Mouse (Mus musculus) stomach, postnatal 0 days (tissue): Measurements from ENCODE around the gene Eef2k.

Experiments
- CTCF ChIP-seq: IDR thresholded peaks from 2 replicates; pipeline ENCODE4 v1.5.1; 2016; ENCODE audit warnings: antibody characterized with exemption, low read depth, mild to moderate bottlenecking, moderate library complexity
- EP300 ChIP-seq: optimal IDR thresholded peaks from 2 replicates; pipeline ENCODE3; 2016; ENCODE audit warnings: antibody characterized with exemption

- TF ChIP-seq EP300 (no peak), CTCF (no peak)
Observed at GRCm38 (mm10) chr7:120796369-120796768, 46.3 kb upstream of the Eef2k start.
